Mouse (Mus musculus) limb, embryonic 14.5 days (tissue): ENCODE results near the gene Ephb2. TPM values are rescaled to one million over a fixed set of nuclear protein-coding genes. Genes with fewer than 3 reads are reported as not detected.
A peak's percentile ranks its signal among the peaks of the same experiment; 100 is the strongest.

Experiments
- ATAC-seq: fragments of 200-750 bp; cut with Nextera tagmentation; 2 replicates; pipeline ENCODE4 v1.8.0; 2017; ENCODE audit warnings: low read depth, moderate number of reproducible peaks, moderate TSS enrichment; ENCODE audit not compliant: low FRiP score
- DNase-seq: peaks from one replicate; pipeline ENCODE4 v3.0.0-alpha.2; 2015; ENCODE audit warnings: low spot score
- H3K27ac ChIP-seq: fragments of 300-500 bp; sonication (generic); replicated peaks from 2 replicates; pipeline ENCODE4 v1.5.1; 2014; ENCODE audit warnings: low read depth, mild to moderate bottlenecking, low read length, moderate library complexity, mixed read lengths
- H3K27me3 ChIP-seq: fragments of 300-500 bp; sonication (generic); 2 replicates; pipeline ENCODE4 v1.6.1; 2014; ENCODE audit warnings: low read length, mixed read lengths; ENCODE audit not compliant: control insufficient read depth, insufficient read depth
- H3K36me3 ChIP-seq: fragments of 300-500 bp; sonication (generic); 2 replicates; pipeline ENCODE4 v1.6.1; 2014; ENCODE audit warnings: mild to moderate bottlenecking, low read length, moderate library complexity, mixed read lengths; ENCODE audit not compliant: control insufficient read depth, insufficient read depth
- H3K4me1 ChIP-seq: fragments of 300-500 bp; sonication (generic); 2 replicates; pipeline ENCODE4 v1.6.1; 2014; ENCODE audit warnings: antibody characterized with exemption, low read length, mixed read lengths; ENCODE audit not compliant: control insufficient read depth, insufficient read depth
- H3K4me2 ChIP-seq: fragments of 300-500 bp; sonication (generic); replicated peaks from 2 replicates; pipeline ENCODE4 v1.6.1; 2014; ENCODE audit warnings: low read depth, mild to moderate bottlenecking, low read length, moderate library complexity; ENCODE audit not compliant: severe bottlenecking
- H3K4me3 ChIP-seq: fragments of 300-500 bp; sonication (generic); replicated peaks from 2 replicates; pipeline ENCODE4 v1.5.1; 2014; ENCODE audit warnings: low read length
- H3K9ac ChIP-seq: fragments of 300-500 bp; sonication (generic); 2 replicates; pipeline ENCODE4 v1.6.1; 2014; ENCODE audit warnings: mild to moderate bottlenecking, low read depth, low read length, moderate library complexity; ENCODE audit not compliant: severe bottlenecking
- H3K9me3 ChIP-seq: fragments of 300-500 bp; sonication (generic); 2 replicates; pipeline ENCODE4 v1.6.1; 2016; ENCODE audit warnings: low read length; ENCODE audit not compliant: control insufficient read depth
- POLR2A ChIP-seq: fragments of 200-500 bp; IDR thresholded peaks from 2 replicates; pipeline ENCODE4 v1.8.0; 2012; ENCODE audit warnings: inconsistent platforms, mild to moderate bottlenecking, moderate library complexity, borderline replicate concordance; ENCODE audit not compliant: insufficient read depth, insufficient read length; ENCODE audit errors: extremely low read depth
- WGBS: fragments of 180-500 bp; shearing (Covaris S2); extraction: QIAGEN DNeasy Blood & Tissue Kit; methylation state at CpG from one replicate; pipeline ENCODE4 v1.1.7; 2014; 5-methylcytosine and 5-hydroxymethylcytosine counted together
- polyA plus RNA-seq, 2 experiments: library from polyadenylated mRNA; depleted of rRNA in 1 of 2; stranded (reverse) in 1 of 2; unstranded in 1 of 2; fragments of >200 nt; fragmentation: Nextera tagmentation in 1 of 2; extraction: Ambion mirVana in 1 of 2; gene quantifications; 2 replicates each; pipeline versions ENCODE4 v1.2.1 to v1.2.3; 2012 to 2014

Gene Ephb2
- polyA plus RNA-seq, 2 experiments, result 17.9 to 45.2 TPM

DNA sequence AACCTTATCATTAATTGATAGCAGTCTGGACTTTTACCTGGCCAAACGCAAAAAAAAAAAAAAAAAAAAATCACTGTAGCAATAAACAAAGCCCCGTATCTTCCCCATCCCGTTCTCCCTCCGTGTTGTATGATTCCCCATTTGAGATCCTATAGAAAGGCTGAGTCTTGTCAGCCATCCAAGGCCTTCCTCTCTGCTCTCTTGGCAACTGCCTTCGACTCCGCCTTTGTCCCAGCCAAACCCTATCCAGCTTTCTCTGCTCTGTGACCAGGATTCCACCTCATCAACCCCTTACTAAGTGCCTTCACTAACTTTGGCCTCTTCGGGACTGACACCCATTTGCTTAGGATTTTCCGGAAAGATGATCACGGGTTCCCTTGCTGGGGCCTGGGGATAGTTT, 2.2 kb upstream of the Ephb2 start:
- peaks cover 25% of the 10 kb centered on the region for H3K4me1 ChIP-seq
- 74% methylated on average over 9 of the region's 9 CpGs for WGBS

DNA sequence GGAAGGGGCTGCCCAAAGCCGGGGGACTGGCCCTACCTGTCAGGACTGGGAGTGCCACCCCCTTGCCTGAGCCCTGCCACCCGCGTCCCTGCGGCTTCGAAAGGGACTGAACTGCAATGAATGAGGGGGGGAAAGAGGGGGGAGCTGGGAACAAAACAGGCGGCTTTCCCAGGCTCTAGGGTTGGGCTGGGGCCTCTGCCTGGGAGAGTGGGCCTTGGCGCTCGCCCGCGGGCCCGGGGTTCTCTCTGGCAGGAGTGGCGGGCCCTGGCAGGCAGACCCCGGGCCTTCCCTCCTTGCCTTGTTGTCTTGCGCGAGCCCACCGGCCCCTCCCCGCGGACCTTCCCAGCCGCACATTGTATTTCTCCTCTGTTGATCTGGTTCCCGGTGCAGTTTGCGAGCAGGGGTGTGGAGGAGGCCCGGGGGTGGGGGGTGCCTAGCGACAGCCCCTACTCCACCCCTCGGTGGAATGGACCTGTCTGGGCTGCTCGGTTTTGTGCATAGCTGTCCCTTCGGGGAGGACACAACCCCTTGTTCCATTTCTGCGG, 671 bp upstream of the Ephb2 start:
- H3K27me3 ChIP-seq, result peaks cover 6% of the 10 kb centered on the region; the same call in 1 of the 2 replicates
- H3K36me3 ChIP-seq, result no peaks in the 10 kb centered on the region
- H3K27ac ChIP-seq, result peak overlapping the region; percentile 93
- peaks cover 40% of the 10 kb centered on the region for H3K4me1 ChIP-seq
- peak; percentile 13 for ATAC-seq
- peak overlapping the region; percentile 82 for H3K4me3 ChIP-seq
- H3K9me3 ChIP-seq, result no peaks in the 10 kb centered on the region
- 4% methylated on average over 9 of the region's 27 CpGs for WGBS
- TF ChIP-seq POLR2A, result no peak
- peak; percentile 68 for DNase-seq
- H3K9ac ChIP-seq, result peak overlapping the region; percentile 80
- H3K4me2 ChIP-seq, result peak overlapping the region; percentile 92

More for the DNA sequence above, 2.2 kb upstream of the Ephb2 start:
- H3K27me3 ChIP-seq, result peaks cover 6% of the 10 kb centered on the region; the same call in 1 of the 2 replicates
- no peak for TF ChIP-seq POLR2A
- no peaks in the 10 kb centered on the region for H3K36me3 ChIP-seq
- no peaks in the 10 kb centered on the region for H3K9me3 ChIP-seq
- no peak overlapping the region for H3K4me2 ChIP-seq
- no peak overlapping the region for H3K4me3 ChIP-seq
- no peak for DNase-seq
- H3K9ac ChIP-seq, result no peak overlapping the region
- ATAC-seq, result no peak
- H3K27ac ChIP-seq, result no peak overlapping the region

DNA sequence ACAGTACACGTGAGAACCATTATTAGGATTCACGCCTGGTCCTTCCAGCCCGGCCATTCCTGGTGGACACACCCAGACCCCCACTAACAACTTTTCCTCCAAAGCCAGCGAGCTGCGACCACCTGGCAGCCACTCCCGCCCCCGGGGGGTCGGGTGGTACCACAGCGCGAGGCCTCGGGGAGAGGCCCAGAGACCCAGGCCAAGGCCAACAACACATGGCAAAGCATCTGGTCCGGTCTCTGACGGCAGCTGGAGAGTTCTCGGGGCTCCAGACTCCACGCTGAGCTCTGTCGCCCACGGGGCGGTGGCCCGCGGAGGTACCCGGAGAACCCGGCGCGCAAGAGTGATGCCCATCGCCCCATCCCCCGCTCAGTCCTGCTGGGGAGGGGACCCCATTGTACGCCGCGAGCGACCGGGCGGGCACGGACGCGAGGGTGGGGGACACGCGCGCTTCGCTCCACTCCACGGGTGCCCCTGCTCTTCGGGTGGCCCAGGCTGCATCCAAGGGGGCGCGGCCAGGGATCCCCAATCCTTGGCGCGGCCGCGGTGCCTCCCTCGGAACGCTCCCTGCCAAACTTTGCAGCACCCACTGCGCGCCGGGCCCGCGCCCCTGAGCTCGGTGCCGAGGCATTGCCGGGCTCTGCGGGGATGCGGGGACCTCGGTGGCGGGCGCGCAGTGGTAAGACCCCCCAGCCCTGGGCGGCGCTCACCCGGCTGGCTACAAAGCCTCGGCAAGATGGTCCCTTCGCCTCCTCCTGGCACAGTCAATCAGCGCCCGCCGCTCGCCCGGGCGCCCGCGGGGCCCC, 770 bp downstream of the Ephb2 start:
- no peaks in the 10 kb centered on the region for H3K9me3 ChIP-seq
- no peak for TF ChIP-seq POLR2A
- H3K4me3 ChIP-seq, result peak overlapping the region; percentile 82
- peak overlapping the region; percentile 93 for H3K27ac ChIP-seq
- peak overlapping the region; percentile 92 for H3K4me2 ChIP-seq
- peaks cover 50% of the 10 kb centered on the region for H3K4me1 ChIP-seq
- H3K27me3 ChIP-seq, result peaks cover 6% of the 10 kb centered on the region; the same call in 1 of the 2 replicates
- ATAC-seq (peak; percentile 8), DNase-seq (no peak)
- H3K9ac ChIP-seq, result peak overlapping the region; percentile 80
- H3K36me3 ChIP-seq, result no peaks in the 10 kb centered on the region
- under 1% methylated on average over 46 of the region's 76 CpGs for WGBS

DNA sequence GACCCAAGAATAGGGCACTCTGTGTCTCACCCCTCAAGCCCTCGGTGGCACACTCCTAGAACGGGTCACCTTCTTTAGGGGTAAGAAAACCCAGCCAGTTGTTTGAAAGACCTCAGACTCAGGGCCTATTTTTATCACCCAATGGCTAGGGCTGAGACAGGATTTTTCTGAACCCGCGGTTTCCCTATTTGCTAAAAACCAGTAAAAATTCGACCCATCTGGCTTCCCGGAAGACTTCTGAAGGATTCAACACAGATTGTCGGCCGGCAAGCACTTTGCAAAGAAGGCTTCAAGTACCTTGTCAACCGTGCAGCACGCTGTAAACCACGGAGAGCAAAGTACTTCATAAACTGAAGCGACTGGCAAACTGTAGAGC, 1.4 kb downstream of the Ephb2 start:
- H3K4me3 ChIP-seq, result peak overlapping the region; percentile 82
- DNase-seq, result no peak
- WGBS, result 5% methylated on average over 12 of the region's 12 CpGs
- no peak for TF ChIP-seq POLR2A
- H3K27me3 ChIP-seq, result peaks cover 6% of the 10 kb centered on the region; the same call in 1 of the 2 replicates
- H3K9me3 ChIP-seq, result no peaks in the 10 kb centered on the region
- no peak for ATAC-seq
- H3K4me2 ChIP-seq, result peak overlapping the region; percentile 92
- peaks cover 56% of the 10 kb centered on the region for H3K4me1 ChIP-seq
- H3K36me3 ChIP-seq, result no peaks in the 10 kb centered on the region
- no peak overlapping the region for H3K27ac ChIP-seq
- H3K9ac ChIP-seq, result peak overlapping the region; percentile 80

DNA sequence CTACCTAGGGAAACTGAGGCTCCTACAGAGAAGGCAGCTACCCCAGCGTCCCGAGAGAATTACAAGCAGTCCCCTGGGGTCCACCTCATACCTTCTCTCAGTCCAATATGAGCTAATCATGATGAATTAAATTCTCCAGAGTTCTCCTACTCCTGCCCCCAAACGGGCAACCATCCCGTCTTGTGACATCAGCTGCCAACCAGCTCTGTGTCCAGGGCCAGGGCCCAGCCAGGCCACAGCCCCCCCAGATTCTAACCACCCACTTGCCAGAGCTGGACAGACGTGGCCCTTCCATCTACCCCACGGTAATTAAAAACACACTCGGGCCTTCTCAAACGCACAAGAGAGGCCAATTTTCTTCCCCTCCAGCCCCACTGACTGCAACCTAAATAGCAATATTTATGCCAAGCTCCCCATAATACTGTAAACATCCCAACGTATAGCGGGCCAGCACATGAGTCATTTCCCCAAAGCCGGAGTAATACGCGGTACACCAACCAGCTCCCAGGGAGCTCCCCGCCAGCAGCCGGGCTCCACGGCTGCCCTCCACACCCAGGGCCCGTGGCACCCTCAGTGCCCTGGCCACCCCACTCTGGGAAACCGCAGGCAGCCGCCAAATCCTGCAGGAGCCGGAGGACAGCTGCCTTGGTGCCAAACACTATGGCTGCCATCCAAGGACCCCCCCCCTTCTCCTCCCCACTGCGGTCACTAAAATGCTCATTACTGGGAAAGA, 2.0 kb downstream of the Ephb2 start:
- Histone ChIP-seq H3K27ac (no peak overlapping the region), H3K4me3 (peak overlapping the region; percentile 82), H3K9ac (peak overlapping the region; percentile 80; the same call in 1 of the 2 replicates), H3K4me1 (peaks cover 62% of the 10 kb centered on the region), H3K27me3 (peaks cover 3% of the 10 kb centered on the region; the same call in 1 of the 2 replicates), H3K36me3 (no peaks in the 10 kb centered on the region), H3K4me2 (peak overlapping the region; percentile 92), H3K9me3 (no peaks in the 10 kb centered on the region)
- WGBS, result 21% methylated on average over 21 of the region's 21 CpGs
- ATAC-seq (no peak), DNase-seq (no peak)
- no peak for TF ChIP-seq POLR2A
